Mouse (Mus musculus): ENCODE results near the gene Pknox2.

Gene Pknox2

GRCm38 (mm10) chr9:36882034-36882745 lies 265.0 kb downstream of the Pknox2 start:
- DNase-seq (ENCODE audit: low read depth, low spot score) = no peak

- no peak for DNase-seq (ENCODE audit: low read depth, low spot score)
Measured at GRCm38 (mm10) chr9:36881615-36882014, 265.6 kb downstream of the Pknox2 start.

GRCm38 (mm10) chr9:36876787-36877186 lies 270.4 kb downstream of the Pknox2 start:
- DNase-seq (ENCODE audit: low read depth, low spot score) = no peak

- no peak for DNase-seq (ENCODE audit: low read depth, low spot score)
Measured at GRCm38 (mm10) chr9:36876313-36876712, 270.9 kb downstream of the Pknox2 start.

- DNase-seq (ENCODE audit: low read depth, low spot score) = no peak
Measured at GRCm38 (mm10) chr9:36873796-36874195, 273.4 kb downstream of the Pknox2 start.

GRCm38 (mm10) chr9:36870263-36870662 lies 276.9 kb downstream of the Pknox2 start:
- DNase-seq (ENCODE audit: low read depth, low spot score) = no peak

- no peak for DNase-seq (ENCODE audit: low read depth, low spot score)
Measured at GRCm38 (mm10) chr9:36868662-36869061, 278.5 kb downstream of the Pknox2 start.

GRCm38 (mm10) chr9:36864862-36865813 lies 282.1 kb downstream of the Pknox2 start:
- no peak for DNase-seq (ENCODE audit: low read depth, low spot score)

- no peak for DNase-seq (ENCODE audit: low read depth, low spot score)
Measured at GRCm38 (mm10) chr9:36863694-36864093, 283.5 kb downstream of the Pknox2 start.

GRCm38 (mm10) chr9:36862576-36862975 lies 284.6 kb downstream of the Pknox2 start:
- no peak for DNase-seq (ENCODE audit: low read depth, low spot score)

- DNase-seq (ENCODE audit: low read depth, low spot score) = no peak
Measured at GRCm38 (mm10) chr9:36858677-36859076, 288.5 kb downstream of the Pknox2 start.

- DNase-seq (ENCODE audit: low read depth, low spot score) = no peak
Measured at GRCm38 (mm10) chr9:36857476-36858117, 289.6 kb downstream of the Pknox2 start.

GRCm38 (mm10) chr9:36856351-36856750 lies 290.9 kb downstream of the Pknox2 start:
- no peak for DNase-seq (ENCODE audit: low read depth, low spot score)

GRCm38 (mm10) chr9:36852175-36852574 lies 295.0 kb downstream of the Pknox2 start:
- no peak for DNase-seq (ENCODE audit: low read depth, low spot score)

- no peak for DNase-seq (ENCODE audit: low read depth, low spot score)
Measured at GRCm38 (mm10) chr9:36850091-36850490, 297.1 kb downstream of the Pknox2 start.

GRCm38 (mm10) chr9:36848661-36849060 lies 298.5 kb downstream of the Pknox2 start:
- DNase-seq (ENCODE audit: low read depth, low spot score) = no peak

GRCm38 (mm10) chr9:36846346-36846745 lies 300.9 kb downstream of the Pknox2 start:
- DNase-seq (ENCODE audit: low read depth, low spot score) = no peak
